Mouse (Mus musculus) megakaryocyte, adult 5-6 weeks (primary cell): ENCODE results near the gene Glis1. TPM values are rescaled to one million over a fixed set of nuclear protein-coding genes. Genes with fewer than 3 reads are reported as not detected.
A peak's percentile ranks its signal among the peaks of the same experiment; 100 is the strongest.

Source experiments
- ATAC-seq: 2 replicates; pipeline ENCODE4 v1.8.0; 2016; ENCODE audit warnings: mild to moderate bottlenecking, inconsistent platforms; ENCODE audit not compliant: poor library complexity, severe bottlenecking
- total RNA-seq, 2 experiments: library from RNA; stranded (forward) in 1 of 2; stranded (reverse) in 1 of 2; fragments of 153-499, 151-499 nt in 1 of 2; fragments of 221-1000, 200-1000 nt in 1 of 2; gene quantifications; 2 replicates each; pipeline versions ENCODE4 v1.2.3 to v1.2.4; 2015 to 2017

Gene Glis1
- total RNA-seq, 2 experiments from 2014 or later: 0.85 TPM; not detected in 1

DNA sequence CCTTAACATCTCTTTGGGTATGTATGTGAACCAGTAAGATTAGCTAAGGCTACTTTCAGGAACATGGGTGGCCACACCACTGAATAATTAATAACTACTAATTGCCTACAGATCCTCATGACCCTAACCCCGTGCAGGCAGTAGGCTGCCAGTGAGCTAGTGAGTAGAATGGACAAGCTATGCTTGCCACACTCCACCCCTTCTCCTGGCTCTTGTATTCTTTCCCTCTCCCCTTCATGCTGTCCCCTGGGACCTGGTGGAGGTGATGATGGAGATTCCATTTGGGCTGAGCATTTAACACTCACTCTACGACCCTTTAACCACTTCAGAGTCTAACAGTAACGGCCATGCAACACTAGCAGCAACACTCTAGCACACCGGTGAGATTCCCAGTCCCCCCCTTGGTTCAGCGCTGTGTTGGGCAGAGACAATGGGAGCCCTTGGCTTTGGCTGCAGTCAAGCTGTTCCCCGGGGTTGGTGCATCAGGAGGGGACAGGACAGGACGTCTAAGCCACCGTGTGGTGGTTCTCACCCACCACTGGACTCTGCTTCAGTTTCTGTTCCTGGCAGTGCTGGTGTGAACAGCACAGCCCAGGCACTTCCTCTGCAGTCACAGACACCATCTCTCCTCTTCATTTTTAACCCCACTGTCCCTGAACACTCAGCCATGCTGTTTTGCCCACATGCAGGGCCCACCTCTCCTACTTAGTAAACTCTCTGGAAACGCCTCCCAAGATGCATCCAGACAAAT is 246.9 kb downstream of the Glis1 start:
- peak; percentile 80 for ATAC-seq

DNA sequence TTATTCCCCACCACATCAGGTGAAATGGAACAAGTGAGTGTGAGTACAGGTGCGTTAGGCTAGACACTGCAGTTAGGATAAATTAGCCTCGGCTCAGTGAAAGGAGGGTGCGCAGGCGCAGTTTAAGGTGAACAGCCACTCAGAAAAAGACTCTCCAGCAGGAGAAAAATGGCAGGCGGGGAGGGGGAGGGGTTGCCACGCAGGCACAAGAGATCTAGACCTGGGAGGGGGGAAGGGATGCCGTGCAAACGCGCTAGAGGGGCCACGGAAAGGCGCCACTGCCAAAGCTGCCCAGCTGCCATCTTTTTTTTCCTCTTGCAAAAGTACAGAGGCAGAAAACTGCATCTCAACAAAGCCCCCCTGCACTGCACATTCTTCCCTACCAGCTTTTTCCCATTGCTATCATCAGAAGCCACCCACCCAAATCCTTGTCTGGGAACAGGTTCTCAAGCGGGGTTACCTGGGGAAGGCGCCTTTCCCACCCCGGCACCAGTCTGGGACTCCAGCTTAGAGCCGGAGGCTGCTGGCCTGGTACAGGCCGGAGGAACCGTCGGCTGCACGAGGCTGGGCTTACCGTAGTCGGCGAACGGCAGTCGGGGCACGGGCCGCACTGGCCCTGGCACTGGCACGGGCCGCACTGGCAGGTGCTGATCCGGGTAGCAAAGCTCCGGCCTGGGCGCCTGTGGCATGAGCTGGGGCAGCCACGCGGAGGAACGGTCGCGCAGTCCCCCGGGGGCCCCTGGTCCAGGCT is 248.8 kb downstream of the Glis1 start:
- ATAC-seq: no peak

DNA sequence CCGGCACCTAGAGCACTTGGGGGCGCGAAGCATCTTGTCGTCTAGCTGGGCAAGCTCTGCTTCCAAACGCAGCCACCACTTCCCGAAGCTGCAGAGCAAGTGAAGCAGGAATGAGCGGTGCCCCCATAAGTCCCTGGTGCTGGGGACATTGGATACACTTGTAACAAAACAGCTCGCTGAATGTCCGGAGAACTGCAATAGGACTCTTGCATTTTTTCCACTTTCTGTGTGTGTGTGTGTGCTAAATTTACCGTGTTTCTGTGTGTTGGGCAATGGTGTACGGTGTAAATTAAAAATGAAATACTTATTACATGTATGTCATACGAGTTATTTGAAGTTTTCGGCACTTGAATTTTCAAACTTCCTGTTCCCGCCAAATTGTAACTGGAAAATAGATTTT is 249.7 kb downstream of the Glis1 start, which contains the start of gene Dmrtb1:
Gene Dmrtb1 (minus strand): TSS at position 101 of the 400 bp plus-strand sequence.
- no peak for ATAC-seq

Other genes with a start within 250 kb of the Glis1 start
- gene Ldlrad1, start 225.4 kb upstream of the Glis1 start, total RNA-seq (2015): not detected in 2 replicates
- gene Ldlrad1, start 225.4 kb upstream of the Glis1 start, total RNA-seq (2017): not detected in 2 replicates
- 11.0 and 14.4 TPM in 2 replicates for gene Lrrc42, start 181.1 kb upstream of the Glis1 start, total RNA-seq (2015)
- gene Lrrc42, start 181.1 kb upstream of the Glis1 start, total RNA-seq (2017): 3.2 and 16.3 TPM in 2 replicates
- gene Hspb11, start 181.0 kb upstream of the Glis1 start, total RNA-seq (2015): 17.1 and 23.3 TPM in 2 replicates
- gene Hspb11, start 181.0 kb upstream of the Glis1 start, total RNA-seq (2017): 8.6 and 15.3 TPM in 2 replicates
- gene Dio1, start 127.4 kb upstream of the Glis1 start, total RNA-seq (2015): not detected in 2 replicates
- gene Dio1, start 127.4 kb upstream of the Glis1 start, total RNA-seq (2017): not detected in 2 replicates
- gene Yipf1, start 120.2 kb upstream of the Glis1 start, total RNA-seq (2015): 73.0 and 82.7 TPM in 2 replicates
- gene Yipf1, start 120.2 kb upstream of the Glis1 start, total RNA-seq (2017): 59.2 and 61.3 TPM in 2 replicates
- gene Ndc1, start 66.8 kb upstream of the Glis1 start, total RNA-seq (2015): 49.1 and 51.8 TPM in 2 replicates
- 27.7 and 32.6 TPM in 2 replicates for gene Ndc1, start 66.8 kb upstream of the Glis1 start, total RNA-seq (2017)
- 0.39 TPM in 1 of 2 replicates, not detected in the other for gene Dmrtb1, start 249.6 kb downstream of the Glis1 start, total RNA-seq (2015)
- gene Dmrtb1, start 249.6 kb downstream of the Glis1 start, total RNA-seq (2017): not detected in 2 replicates